Mouse (Mus musculus) intestine, postnatal 0 days (tissue): ENCODE measurements around the gene Dbil5. TPM values are rescaled to one million over a fixed set of nuclear protein-coding genes. Genes with fewer than 3 reads are reported as not detected.

ENCODE experiments used
- ATAC-seq: fragments of 200-750 bp; cut with Nextera tagmentation; 2 replicates; pipeline ENCODE4 v1.8.0; 2017; ENCODE audit warnings: mild to moderate bottlenecking, moderate TSS enrichment, moderate library complexity
- H3K27ac ChIP-seq: fragments of 300-500 bp; sonication (generic); 2 replicates; pipeline ENCODE4 v1.5.1; 2014; ENCODE audit warnings: mild to moderate bottlenecking, low read depth, low read length, moderate library complexity
- H3K27me3 ChIP-seq: fragments of 300-500 bp; sonication (generic); replicated peaks from 2 replicates; pipeline ENCODE4 v1.6.1; 2014; ENCODE audit warnings: low read length, mixed read lengths; ENCODE audit not compliant: control insufficient read depth, insufficient read depth
- H3K36me3 ChIP-seq: fragments of 300-500 bp; sonication (generic); 2 replicates; pipeline ENCODE4 v1.6.1; 2014; ENCODE audit warnings: mild to moderate bottlenecking, moderate library complexity; ENCODE audit not compliant: control insufficient read depth, insufficient read depth
- H3K4me1 ChIP-seq: fragments of 300-500 bp; sonication (generic); replicated peaks from 2 replicates; pipeline ENCODE4 v1.6.1; 2014; ENCODE audit warnings: antibody characterized with exemption, low read length, mixed read lengths; ENCODE audit not compliant: control insufficient read depth, insufficient read depth
- H3K4me2 ChIP-seq: fragments of 300-500 bp; sonication (generic); replicated peaks from 2 replicates; pipeline ENCODE4 v1.6.1; 2014; ENCODE audit warnings: low read depth, mild to moderate bottlenecking, moderate library complexity
- H3K4me3 ChIP-seq: fragments of 300-500 bp; sonication (generic); 2 replicates; pipeline ENCODE4 v1.5.1; 2014; ENCODE audit warnings: low read depth, low read length
- H3K9ac ChIP-seq: fragments of 300-500 bp; sonication (generic); 2 replicates; pipeline ENCODE4 v1.6.1; 2014; ENCODE audit warnings: mild to moderate bottlenecking, low read depth, low read length
- H3K9me3 ChIP-seq: fragments of 300-500 bp; sonication (generic); 2 replicates; pipeline ENCODE4 v1.6.1; 2016; ENCODE audit warnings: mixed run types; ENCODE audit not compliant: control insufficient read depth
- CTCF ChIP-seq: sonication (generic); IDR thresholded peaks from 2 replicates; pipeline ENCODE4 v1.5.1; 2016; ENCODE audit warnings: low read depth, mild to moderate bottlenecking, control low read depth, antibody characterized with exemption, moderate library complexity
- WGBS: fragments of 180-500 bp; shearing (Covaris S2); extraction: QIAGEN DNeasy Blood & Tissue Kit; methylation state at CpG from one replicate; pipeline ENCODE4 v1.1.7; 2014; 5-methylcytosine and 5-hydroxymethylcytosine counted together
- polyA plus RNA-seq: library from polyadenylated mRNA; unstranded; fragments of >200 nt; fragmentation: Nextera tagmentation; extraction: Ambion mirVana; gene quantifications from 2 replicates; pipeline ENCODE4 v1.2.1, GENCODE M21; 2015

Dbil5 gene
- polyA plus RNA-seq, 1 experiment from 2014 or later, result 0.86 TPM

- ATAC-seq, result no peak
- WGBS, result 93% methylated on average over 5 of the region's 5 CpGs
- H3K36me3 ChIP-seq, result peaks cover 34% of the 10 kb centered on the region
- no peaks in the 10 kb centered on the region for H3K9me3 ChIP-seq
- H3K27ac ChIP-seq, result no peak overlapping the region
- H3K4me2 ChIP-seq, result no peak overlapping the region
- no peaks in the 10 kb centered on the region for H3K27me3 ChIP-seq
- no peak overlapping the region for H3K9ac ChIP-seq
- no peak for TF ChIP-seq CTCF
- no peaks in the 10 kb centered on the region for H3K4me1 ChIP-seq
- no peak overlapping the region for H3K4me3 ChIP-seq
Observed at GRCm38 (mm10) chr11:76224631-76225030, 7.2 kb downstream of the Dbil5 start.

DNA sequence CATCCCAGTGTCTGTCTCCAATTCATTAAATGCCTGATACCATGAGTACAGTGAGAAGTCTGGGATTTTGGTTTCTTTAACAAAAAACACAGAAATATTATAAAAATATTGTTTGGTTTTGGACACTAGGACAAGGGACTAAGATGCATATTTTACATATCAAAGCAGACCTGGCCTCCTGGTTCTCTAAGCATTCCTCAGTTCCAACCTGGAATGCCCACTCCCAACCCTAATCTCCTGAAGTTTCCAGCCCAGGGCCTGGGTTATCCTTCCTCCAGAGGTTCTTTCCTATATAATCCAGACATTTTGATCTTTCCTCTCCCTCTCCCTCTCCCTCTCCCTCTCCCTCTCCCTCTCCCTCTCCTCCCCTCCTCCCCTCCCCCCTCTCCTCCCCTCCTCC lies 7.6 kb downstream of the Dbil5 start:
- H3K27me3 ChIP-seq, result no peaks in the 10 kb centered on the region
- no peak overlapping the region for H3K27ac ChIP-seq
- no peaks in the 10 kb centered on the region for H3K9me3 ChIP-seq
- H3K4me3 ChIP-seq, result no peak overlapping the region
- no peaks in the 10 kb centered on the region for H3K4me1 ChIP-seq
- no peak for TF ChIP-seq CTCF
- H3K36me3 ChIP-seq, result peaks cover 34% of the 10 kb centered on the region
- H3K4me2 ChIP-seq, result no peak overlapping the region
- no peak overlapping the region for H3K9ac ChIP-seq
- ATAC-seq, result no peak

GRCm38 (mm10) chr11:76236136-76236535 lies 18.7 kb downstream of the Dbil5 start:
- no peak overlapping the region for H3K4me3 ChIP-seq
- no peaks in the 10 kb centered on the region for H3K4me1 ChIP-seq
- WGBS, result 90% methylated on average over 3 of the region's 3 CpGs
- H3K27me3 ChIP-seq, result no peaks in the 10 kb centered on the region
- no peak for TF ChIP-seq CTCF
- H3K36me3 ChIP-seq, result peaks cover 65% of the 10 kb centered on the region
- H3K9ac ChIP-seq, result no peak overlapping the region
- no peak overlapping the region for H3K4me2 ChIP-seq
- H3K27ac ChIP-seq, result no peak overlapping the region
- no peak for ATAC-seq
- H3K9me3 ChIP-seq, result no peaks in the 10 kb centered on the region

- Histone ChIP-seq H3K27ac (no peak overlapping the region), H3K9ac (no peak overlapping the region), H3K4me3 (no peak overlapping the region), H3K4me2 (no peak overlapping the region), H3K27me3 (no peaks in the 10 kb centered on the region), H3K4me1 (no peaks in the 10 kb centered on the region), H3K9me3 (no peaks in the 10 kb centered on the region), H3K36me3 (peaks cover 40% of the 10 kb centered on the region)
- WGBS, result 92% methylated on average over 2 of the region's 2 CpGs
- no peak for ATAC-seq
- TF ChIP-seq CTCF, result no peak
Observed at GRCm38 (mm10) chr11:76239750-76240149, 22.3 kb downstream of the Dbil5 start.

- Histone ChIP-seq H3K4me3 (peak within 1 kb of the TSS; percentile 94), H3K27me3 (no peaks in the 10 kb centered on the region), H3K9ac (peak within 1 kb of the TSS; percentile 79), H3K4me2 (peak within 1 kb of the TSS; percentile 78), H3K4me1 (no peaks in the 10 kb centered on the region), H3K27ac (peak within 1 kb of the TSS; percentile 35), H3K36me3 (peaks cover 20% of the 10 kb centered on the region), H3K9me3 (no peaks in the 10 kb centered on the region)
- no peak for TF ChIP-seq CTCF
- under 1% methylated on average over 61 of the region's 61 CpGs for WGBS
- ATAC-seq, result peak; percentile 82
Observed at GRCm38 (mm10) chr11:76242901-76243810, 25.7 kb downstream of the Dbil5 start, which contains the start of the genes Mrm3 and Glod4. TSS of gene Mrm3 (plus strand) at chr11:76243715. TSS of gene Glod4 (minus strand) at chr11:76243725.

DNA sequence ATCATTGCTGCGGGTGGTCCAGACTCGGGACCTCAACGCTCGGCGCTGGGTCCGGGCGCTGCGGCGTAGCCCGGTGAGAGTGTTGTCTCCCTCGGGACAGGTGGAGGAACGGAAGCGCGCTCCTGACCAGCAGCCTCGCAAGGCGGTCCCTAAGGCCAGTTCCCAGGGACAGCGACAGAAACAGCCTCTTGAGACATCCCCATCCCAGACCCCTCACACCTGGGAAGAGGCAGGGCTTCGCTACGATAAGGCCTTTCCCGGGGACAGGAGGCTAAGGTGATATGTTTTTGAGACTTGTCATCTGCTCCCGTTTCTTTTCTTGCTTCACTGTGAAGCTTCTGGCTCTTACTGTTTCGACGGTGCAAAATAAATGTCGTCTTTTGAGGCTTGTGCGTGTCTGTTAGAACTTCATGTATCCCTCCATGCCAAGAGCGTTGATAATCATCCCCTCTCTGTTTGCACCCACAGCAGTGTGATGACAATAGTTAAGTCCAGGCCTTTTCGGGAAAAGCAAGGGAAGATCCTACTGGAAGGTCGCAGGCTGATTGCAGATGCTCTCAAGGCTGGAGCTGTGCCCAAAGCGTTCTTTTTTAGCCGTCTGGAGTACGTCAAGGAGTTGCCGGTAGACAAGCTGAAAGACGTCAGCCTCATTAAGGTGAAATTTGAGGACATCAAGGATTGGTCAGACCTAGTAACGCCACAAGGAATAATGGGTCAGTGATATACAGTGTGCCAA lies 26.6 kb downstream of the Dbil5 start:
- no peak; the same call in 1 of the 2 replicates for ATAC-seq
- H3K4me3 ChIP-seq, result peak overlapping the region; percentile 94
- H3K36me3 ChIP-seq, result peaks cover 23% of the 10 kb centered on the region
- peak overlapping the region; percentile 15; the same call in 1 of the 2 replicates for H3K27ac ChIP-seq
- H3K9ac ChIP-seq, result peak overlapping the region; percentile 79
- no peaks in the 10 kb centered on the region for H3K4me1 ChIP-seq
- WGBS, result 2% methylated on average over 34 of the region's 34 CpGs
- H3K4me2 ChIP-seq, result peak overlapping the region; percentile 78
- H3K27me3 ChIP-seq, result no peaks in the 10 kb centered on the region
- TF ChIP-seq CTCF, result no peak
- H3K9me3 ChIP-seq, result no peaks in the 10 kb centered on the region
